Mouse (Mus musculus): Measurements from ENCODE around the gene Abcf3.
A peak's percentile ranks its signal among the peaks of the same experiment; 100 is the strongest.

The Abcf3 gene

DNA sequence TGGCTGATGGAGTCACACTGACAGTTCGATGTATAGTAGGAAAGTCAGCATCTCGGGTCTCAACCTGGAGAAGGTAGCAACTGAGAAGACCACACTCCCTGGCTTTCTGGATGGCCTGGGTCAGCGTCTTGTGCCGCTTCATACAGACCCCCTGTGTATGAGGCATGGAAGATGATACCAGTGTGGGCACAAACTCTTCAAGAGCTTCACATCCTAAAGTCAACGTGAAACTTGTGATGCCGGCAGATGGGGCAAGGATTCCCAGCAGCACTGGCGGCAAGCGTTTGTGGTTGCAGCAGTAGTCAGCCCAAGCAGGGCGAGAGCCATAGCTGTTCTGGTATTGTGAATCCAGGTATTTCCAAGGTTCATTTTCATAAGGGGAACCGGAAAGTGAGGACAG is 2.7 kb upstream of the Abcf3 start:
- no peak for DNase-seq

- no peak for DNase-seq
Measured at GRCm38 (mm10) chr16:20547423-20547822, 954 bp upstream of the Abcf3 start.

- DNase-seq: no peak
Measured at GRCm38 (mm10) chr16:20549161-20549560, 784 bp downstream of the Abcf3 start.

GRCm38 (mm10) chr16:20551691-20552090 is 3.3 kb downstream of the Abcf3 start:
- DNase-seq: no peak

DNA sequence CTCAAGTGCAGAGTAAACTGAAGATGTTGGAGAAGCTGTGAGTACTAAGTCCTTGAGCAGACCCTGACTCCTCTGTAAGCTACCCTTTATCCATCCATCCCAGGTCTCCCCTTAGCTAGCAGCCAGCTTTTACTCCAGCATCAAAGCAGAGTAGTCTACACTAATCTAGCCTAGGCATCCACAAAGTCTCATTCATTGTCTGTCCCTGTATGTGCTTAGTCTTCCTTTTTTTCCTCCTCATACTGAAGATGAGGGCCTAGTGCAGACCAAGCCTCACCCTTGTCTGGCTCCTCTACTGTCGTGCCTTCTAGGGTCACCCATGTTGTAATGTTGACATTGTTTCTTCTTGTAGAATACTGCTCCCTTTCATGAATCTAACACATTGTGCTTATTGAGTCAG is 4.2 kb downstream of the Abcf3 start:
- DNase-seq: no peak

DNA sequence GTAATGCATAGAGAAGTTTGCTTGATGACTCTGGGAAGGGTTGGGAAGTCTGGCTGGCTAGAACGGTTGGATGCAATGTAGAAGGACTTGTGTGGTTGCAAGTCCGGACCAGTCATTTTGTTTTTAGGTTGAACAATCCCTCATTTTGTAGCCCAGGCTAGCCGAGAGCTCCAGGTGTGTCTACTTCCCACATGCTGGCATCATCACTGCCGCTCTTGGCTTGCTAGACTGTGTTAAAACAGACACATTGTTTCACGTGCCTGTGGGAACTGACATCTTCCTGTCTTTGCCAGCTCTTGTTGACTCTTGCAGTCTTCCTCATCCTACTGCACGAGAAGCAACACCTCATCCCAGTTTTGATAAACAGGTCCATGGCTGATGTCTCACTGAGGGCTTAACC is 6.6 kb downstream of the Abcf3 start:
- DNase-seq: no peak

GRCm38 (mm10) chr16:20557381-20557780 is 9.0 kb downstream of the Abcf3 start:
- DNase-seq: no peak

DNA sequence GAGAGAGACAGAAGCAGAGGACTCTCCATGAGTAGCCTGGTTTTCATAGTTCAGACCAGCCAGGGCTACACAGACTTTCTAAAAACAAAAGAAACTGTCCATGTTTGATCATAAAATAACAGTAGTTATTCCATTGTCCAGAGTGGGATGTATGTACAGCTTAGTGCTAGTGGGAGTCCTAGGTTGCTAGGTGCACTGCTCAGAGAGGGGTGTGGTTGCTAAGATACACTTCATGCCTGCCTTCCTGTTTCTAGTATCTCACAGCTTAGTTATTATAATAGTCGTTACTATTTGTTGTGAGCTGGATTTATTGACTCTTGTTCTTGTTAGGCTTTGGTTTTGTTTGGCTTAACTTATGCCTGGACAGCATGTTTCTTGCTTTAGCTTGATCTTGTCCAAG is 16.7 kb downstream of the Abcf3 start:
- no peak for DNase-seq

DNA sequence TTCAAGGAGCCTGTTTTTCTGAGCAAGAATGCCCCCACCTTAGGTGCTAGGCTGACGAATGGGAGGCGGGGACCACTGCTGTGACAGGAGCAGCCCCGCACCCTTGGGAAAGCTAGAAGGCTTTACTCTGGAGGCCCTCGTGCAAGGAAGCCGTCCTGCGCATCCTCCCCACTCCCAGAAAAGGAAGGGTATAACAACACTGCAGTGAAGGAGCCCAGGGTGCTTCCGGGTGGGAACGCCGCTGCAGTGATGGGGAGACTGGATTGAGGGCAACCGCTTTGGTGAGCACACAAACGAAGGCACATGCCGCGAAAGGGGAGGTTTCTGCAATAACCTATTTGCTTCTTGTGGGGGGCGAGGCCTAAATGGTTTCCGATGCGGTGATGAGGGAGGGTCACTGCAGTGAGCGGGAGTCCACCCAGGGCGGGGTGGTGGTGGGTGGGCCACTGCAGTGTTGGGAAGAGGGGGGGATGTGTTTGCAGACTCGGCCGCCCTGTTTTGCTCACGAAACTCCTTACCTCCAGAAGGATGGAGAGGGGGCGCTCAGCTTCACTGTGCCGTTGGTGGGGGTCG is 41.1 kb downstream of the Abcf3 start, which contains the start of gene Vwa5b2:
Gene Vwa5b2 (plus strand): TSS at position 106 of the 573 bp plus-strand sequence.
- no peak for DNase-seq

GRCm38 (mm10) chr16:20589939-20590679 is 41.7 kb downstream of the Abcf3 start:
- peak; percentile 72 for DNase-seq

DNA sequence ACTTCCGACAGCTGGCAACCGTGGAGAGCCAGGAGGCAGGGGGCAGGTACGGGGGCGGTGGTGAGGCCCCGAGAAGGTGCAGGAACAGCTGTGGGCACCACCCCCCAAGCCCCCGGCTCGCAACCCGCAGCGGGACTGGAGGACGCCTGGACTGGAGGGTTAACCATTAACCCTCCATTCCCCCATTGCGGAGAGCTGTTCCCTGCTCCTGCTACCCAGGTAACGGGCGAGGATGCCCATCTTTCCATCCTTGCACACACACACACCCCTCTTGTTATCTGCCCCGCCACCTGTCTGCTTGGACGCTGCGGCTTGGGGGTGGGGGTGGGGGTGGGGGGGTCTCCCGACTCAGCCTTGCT is 42.3 kb downstream of the Abcf3 start:
- no peak for DNase-seq

GRCm38 (mm10) chr16:20591076-20591705 is 42.8 kb downstream of the Abcf3 start:
- DNase-seq: peak; percentile 47

GRCm38 (mm10) chr16:20595060-20595673 is 46.8 kb downstream of the Abcf3 start:
- DNase-seq: no peak

DNA sequence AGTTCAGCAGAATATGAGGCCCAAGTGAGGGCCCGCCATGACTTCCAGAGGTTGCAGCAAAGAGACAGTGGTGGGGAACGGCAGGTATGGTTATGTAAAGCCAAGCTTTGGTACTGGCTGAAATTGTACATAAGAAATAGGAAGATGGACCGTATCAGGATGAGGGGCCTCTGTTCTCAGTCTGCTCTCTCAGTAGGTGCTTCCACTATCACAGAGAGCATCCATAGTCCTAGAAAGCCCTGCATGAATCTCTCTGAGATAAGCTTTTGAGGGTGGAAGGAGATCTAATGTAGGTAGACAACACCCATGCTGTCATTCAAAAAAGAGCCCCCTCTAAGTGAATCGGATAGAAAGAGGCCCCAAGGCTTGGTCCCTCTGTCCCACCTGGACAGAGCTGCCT is 47.4 kb downstream of the Abcf3 start:
- DNase-seq: no peak

DNA sequence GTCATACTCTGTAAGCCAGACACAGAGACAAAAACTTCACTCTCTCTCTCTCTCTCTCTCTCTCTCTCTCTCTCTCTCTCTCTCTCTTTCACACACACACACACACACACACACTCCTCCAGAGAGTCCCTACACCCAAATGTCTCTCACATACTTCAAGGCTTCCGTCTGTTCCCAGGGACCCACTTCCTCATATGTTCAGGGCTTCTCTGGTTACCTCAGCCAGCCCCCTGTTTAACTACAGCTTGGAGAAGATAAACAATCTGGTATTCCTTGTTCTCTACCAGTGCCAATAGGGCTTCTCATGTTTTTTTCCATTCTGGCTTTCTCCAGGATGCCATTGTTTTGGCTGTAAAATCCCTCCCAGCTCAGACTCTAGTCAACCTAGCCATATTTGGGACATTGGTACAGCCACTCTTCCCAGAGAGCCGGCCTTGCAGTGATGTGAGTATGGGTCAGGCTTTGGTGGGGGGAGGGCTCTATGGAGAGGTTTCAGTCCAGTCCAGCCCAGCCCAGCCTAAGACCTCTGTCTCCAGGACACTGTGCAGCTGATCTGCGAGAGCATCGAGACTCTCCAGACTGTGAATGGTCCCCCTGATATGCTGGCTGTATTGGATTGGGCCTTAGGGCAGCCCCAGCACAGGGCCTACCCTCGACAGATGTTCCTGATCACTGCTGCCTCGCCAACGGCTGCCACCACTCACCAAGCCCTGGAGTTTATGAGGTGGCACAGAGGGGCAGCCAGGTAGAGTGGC is 48.5 kb downstream of the Abcf3 start:
- no peak for DNase-seq

DNA sequence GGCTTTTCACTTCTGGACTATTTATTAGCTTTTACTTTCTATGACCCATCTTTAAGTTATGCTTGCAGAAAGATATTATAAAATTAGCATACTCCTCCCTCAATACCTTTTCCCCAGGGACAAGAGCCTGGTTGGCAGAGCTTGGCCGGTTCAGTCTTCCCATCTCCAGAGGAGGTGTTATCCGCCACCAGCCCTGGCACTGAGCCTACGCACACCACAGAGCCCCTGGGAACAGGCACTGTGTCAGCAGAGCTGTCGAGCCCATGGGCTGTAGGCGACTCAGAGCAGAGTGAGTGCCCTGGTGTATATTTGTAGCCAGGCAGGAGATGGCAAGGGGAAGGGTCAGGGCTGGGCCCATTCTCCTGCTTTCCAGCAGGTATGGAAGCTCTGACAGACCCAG is 52.1 kb downstream of the Abcf3 start:
- no peak for DNase-seq

GRCm38 (mm10) chr16:20604705-20605104 is 56.3 kb downstream of the Abcf3 start:
- DNase-seq: no peak

DNA sequence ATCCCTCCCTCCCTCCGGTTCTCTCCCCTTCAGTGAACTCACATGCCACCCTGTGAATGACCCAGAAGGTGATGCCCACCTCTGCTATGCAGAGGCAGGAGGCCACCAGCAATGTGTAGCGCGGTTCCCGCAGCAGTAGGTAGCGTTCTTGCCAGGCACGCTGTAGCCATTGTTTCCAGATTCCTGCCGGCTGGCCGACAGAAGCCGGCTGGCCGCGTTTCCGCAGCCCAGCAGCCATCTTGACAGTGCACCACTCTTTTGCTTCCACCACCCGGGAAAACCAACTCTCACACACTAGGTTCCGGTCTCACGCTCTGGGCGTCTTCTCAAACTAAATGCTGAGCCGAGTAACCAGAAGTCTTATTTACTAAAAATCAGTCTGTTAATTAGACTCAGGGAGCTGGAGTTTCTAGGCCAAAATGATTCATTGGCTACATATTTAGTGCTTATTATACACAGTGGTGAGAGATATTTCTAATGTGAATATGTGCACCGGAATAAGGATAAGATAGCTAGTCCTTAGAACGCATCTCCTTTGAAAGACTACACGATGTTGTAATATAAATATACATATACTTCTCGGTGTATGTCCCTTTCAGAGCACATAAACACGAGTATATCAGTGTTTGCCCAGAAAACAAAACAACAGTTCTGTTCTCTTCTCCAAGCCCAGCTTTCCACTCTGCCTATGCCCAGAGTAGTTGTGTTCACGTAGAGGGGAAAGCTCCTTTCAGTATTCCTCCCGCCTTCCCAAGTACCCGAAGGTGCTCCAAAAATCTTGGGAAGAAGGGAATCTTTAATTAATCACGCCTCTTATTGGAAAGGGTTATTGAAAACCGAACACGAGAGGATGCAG is 62.4 kb downstream of the Abcf3 start:
- DNase-seq: peak; percentile 90

Measured in embryo, embryonic 11 days (tissue).